Mouse (Mus musculus): ENCODE data around the gene Bdh2.

Bdh2 gene

DNA sequence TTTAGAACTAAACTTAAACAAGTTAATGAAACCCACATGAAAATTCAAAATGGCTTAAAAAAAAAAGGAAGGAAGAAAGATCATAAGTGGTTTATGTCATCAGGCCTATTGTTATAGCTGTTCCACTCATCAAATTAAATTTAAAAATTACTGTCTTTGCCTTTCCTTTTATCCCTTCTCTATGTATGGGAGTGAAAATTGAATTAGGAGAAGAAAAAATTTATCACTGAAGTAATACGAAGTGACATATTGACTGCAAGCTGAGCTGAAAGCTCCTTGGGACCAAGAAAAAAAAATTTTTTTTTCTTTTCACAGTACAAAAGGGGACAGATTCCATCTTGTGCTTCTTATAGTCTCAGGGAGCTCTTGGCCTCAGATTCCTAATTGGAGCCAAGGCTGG, 14.5 kb downstream of the Bdh2 start:
- DNase-seq (ENCODE audit: low spot score in 2 of 2), result no peak

- DNase-seq (ENCODE audit: low spot score in 2 of 2), result no peak
Observed at GRCm38 (mm10) chr3:135298560-135298959, 17.5 kb downstream of the Bdh2 start.

- DNase-seq (ENCODE audit: low spot score in 2 of 2), result no peak
Observed at GRCm38 (mm10) chr3:135300081-135300480, 19.1 kb downstream of the Bdh2 start.

DNA sequence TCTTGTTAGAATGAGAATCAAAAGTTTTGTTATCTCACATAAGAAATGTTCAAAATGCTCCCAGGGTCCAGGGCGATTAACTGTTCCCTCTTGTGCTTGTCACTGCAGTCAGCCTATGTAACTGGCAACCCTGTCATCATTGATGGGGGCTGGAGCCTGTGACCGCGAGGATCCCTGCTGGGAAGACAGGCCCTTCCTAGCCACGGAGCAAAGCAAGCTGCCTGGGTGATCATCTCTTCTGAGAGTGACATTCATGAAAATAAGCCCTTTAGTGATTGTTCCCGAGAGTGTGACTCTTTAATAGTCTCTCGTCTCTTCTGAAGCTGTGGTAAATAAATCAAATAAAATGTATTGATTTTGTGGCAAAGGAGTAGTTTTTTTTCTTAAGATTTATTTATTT, 23.0 kb downstream of the Bdh2 start:
- no peak for DNase-seq (ENCODE audit: low spot score in 2 of 2)

DNA sequence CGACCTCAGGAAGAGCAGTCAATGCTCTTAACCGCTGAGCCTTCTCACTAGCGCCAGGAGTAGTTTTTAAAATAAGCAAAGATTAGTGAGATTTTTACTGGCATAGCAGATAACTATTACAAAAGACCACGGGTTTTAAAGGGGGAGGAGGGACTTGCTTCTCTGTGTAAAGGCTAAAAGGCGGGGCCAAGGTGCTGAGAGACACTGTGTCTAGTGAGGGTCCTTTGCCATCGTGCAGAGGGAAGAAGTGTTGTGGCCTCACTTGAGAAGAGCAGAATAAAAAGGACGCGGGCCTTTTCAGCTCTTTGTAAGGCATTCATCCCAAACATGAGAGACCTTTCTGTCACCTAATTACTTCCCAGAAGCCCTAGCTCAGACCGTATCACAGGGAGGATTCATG, 23.5 kb downstream of the Bdh2 start:
- no peak for DNase-seq (ENCODE audit: low spot score in 2 of 2)

GRCm38 (mm10) chr3:135307411-135308259, 26.6 kb downstream of the Bdh2 start, which contains the start of gene Slc9b2:
Gene Slc9b2 (plus strand): TSS chr3:135307700.
- DNase-seq (ENCODE audit: low spot score in 2 of 2), result no peak

DNA sequence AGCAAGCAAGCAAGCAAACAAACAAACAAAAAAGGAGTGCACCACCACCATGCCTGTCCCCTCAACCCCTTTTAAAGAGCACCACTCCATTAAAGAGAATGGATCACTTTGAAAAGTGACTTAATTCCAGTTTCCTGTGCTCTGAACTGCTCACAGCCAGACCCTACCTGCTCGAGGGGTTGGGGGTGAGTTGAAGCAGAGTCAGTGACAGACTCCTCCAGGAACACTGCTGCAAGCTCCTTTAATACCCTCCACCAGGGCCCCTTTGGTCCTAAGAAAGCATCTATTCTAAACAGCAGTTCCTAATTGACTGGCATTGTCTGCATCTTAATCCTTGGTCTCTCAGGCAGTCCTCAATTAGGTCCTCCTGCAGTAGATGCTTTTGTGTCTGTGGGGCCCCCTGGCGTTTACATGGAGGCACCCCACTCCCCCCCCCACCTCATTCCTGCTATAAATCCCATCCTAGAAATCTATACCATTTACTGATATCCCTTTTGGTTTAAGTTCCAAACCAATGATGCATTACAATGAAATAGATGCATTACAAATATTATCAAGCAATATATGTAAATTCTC, 32.0 kb downstream of the Bdh2 start:
- DNase-seq (ENCODE audit: low spot score in 2 of 2), result no peak

- no peak for DNase-seq (ENCODE audit: low spot score in 2 of 2)
Observed at GRCm38 (mm10) chr3:135313727-135314126, 32.7 kb downstream of the Bdh2 start.

GRCm38 (mm10) chr3:135314811-135315210, 33.8 kb downstream of the Bdh2 start:
- DNase-seq (ENCODE audit: low spot score in 2 of 2), result no peak

DNA sequence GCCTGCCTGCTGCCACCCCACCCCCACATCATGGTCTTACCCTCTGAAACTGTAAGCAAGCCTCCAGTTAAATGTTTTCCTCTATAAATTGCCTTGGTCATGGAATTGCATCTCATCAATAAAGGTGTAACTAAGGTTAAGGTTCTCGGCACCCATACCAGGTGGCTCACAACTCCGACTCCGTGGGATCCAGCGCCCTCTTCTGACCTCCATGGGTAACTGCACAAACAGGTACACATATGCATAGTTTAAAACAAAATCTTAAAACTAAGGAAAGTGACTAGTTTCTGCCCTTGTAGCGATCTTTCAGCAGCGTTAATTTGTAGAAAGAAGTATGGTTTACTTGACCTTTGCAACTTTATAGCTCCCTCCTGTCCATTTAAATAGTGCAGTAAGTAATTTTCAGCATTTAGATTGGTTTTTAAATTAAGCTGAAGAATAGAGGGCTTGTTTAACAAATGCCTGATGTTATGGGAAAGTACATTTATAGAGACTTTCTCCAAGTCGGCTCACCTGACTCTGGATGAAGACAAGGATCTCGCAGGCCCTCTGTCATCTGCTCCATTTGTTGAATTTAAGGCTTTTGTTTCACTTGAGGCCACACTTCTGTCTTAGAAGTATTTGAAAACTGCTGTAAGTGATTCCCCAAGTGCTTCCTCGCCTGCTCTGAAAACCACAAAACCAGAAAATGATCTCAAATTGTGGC, 34.9 kb downstream of the Bdh2 start:
- no peak for DNase-seq (ENCODE audit: low spot score in 2 of 2)

- DNase-seq (ENCODE audit: low spot score in 2 of 2), result no peak
Observed at GRCm38 (mm10) chr3:135318331-135318730, 37.3 kb downstream of the Bdh2 start.

DNA sequence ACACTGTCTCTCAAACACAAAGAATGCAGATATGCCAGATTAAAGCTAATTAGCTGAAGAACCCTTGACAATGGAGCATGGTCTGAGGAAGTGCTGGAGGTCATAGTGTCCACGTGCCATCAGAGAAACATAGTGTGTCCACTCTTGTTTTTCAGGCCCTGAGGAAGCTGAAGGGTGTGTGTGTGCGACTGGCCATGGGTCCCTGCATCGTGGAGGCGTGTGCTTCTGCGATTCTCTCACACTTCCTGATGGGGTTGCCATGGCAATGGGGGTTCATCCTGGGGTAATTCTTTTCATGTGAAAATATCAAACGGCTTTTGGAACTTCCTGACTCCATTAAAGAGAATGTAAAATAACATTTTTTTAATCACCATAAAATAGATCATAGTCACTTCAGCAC, 43.3 kb downstream of the Bdh2 start:
- DNase-seq (ENCODE audit: low spot score in 2 of 2), result no peak

DNA sequence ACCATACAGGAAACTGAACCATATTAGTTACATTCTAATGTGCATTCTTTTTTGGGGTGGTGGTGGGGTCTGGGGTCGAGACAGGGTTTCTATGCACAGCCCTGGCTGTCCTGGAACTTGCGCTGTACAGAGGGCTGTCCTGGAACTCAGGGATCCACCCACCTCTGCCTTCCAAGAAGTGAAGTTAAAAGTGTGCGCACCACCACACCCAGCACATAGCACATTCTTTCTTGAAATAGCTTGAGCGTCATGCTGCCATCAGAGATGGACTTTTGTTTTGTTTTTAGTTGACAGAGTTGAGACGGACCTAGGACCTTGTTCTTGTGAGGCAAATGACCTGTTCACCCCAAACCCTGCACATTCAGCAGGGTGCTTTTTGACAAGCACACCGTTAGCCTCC, 46.2 kb downstream of the Bdh2 start:
- DNase-seq (ENCODE audit: low spot score in 2 of 2), result no peak

GRCm38 (mm10) chr3:135327601-135328000, 46.6 kb downstream of the Bdh2 start:
- no peak for DNase-seq (ENCODE audit: low spot score in 2 of 2)

- peak in 1 of 2 experiments; percentile 61 for DNase-seq (ENCODE audit: low spot score in 2 of 2)
Observed at GRCm38 (mm10) chr3:135328560-135328959, 47.5 kb downstream of the Bdh2 start.

DNA sequence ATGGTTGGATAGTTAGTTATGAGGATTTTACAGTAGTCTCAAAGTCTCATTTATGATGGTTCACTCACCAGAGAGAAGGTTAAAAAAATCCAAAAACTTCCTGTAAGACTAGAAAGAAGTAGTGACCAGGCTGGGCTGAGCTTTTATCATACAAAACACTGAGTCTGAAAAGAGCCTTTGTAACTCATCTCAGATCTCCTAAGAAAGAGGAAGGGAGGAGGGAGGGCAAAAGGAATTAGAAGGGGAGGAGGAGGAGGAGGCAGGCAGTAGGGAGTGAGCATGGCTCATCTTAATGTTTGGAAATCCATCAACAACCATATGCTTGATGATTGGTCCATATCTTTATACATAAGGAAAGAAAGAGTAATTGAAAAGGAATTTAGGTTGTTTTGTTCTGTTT, 51.7 kb downstream of the Bdh2 start:
- no peak for DNase-seq (ENCODE audit: low spot score in 2 of 2)

GRCm38 (mm10) chr3:135333763-135334162, 52.7 kb downstream of the Bdh2 start:
- no peak for DNase-seq (ENCODE audit: low spot score in 2 of 2)

GRCm38 (mm10) chr3:135347739-135348264, 66.8 kb downstream of the Bdh2 start, which contains the start of gene Slc9b1:
Gene Slc9b1 (plus strand): TSS chr3:135348029.
- no peak for DNase-seq (ENCODE audit: low spot score in 2 of 2)

- DNase-seq (ENCODE audit: low spot score in 2 of 2), result no peak
Observed at GRCm38 (mm10) chr3:135349022-135349421, 68.0 kb downstream of the Bdh2 start.

- DNase-seq (ENCODE audit: low spot score in 2 of 2), result no peak
Observed at GRCm38 (mm10) chr3:135351857-135352256, 70.8 kb downstream of the Bdh2 start.
